Mouse (Mus musculus): Measurements from ENCODE around the gene Ahdc1. TPM values are rescaled to one million over a fixed set of nuclear protein-coding genes. Genes with fewer than 3 reads are reported as not detected.

Ahdc1 gene
- total and polyA plus RNA-seq, 3 experiments = 2.5 to 8.8 TPM; not detected in 1

- no peak overlapping the region for H3K9ac ChIP-seq (ENCODE audit: control insufficient read depth, low read depth, low read length, poor library complexity, severe bottlenecking)
- no peak overlapping the region for H3K4me3 ChIP-seq (ENCODE audit: control insufficient read depth in 1 of 2, insufficient read depth in 1 of 2, low read depth in 2 of 2, low read length in 2 of 2)
- TF ChIP-seq POLR2AphosphoS5 (IDR thresholded peaks at IDR 0.05; ENCODE audit: borderline replicate concordance, low read depth, low read length) (no peak), UBTF (IDR thresholded peaks at IDR 0.05; ENCODE audit: borderline replicate concordance, insufficient read depth, low read depth, low read length) (no peak), MAFK (IDR thresholded peaks at IDR 0.05; ENCODE audit: borderline replicate concordance, low read depth, low read length) (no peak), MYC (IDR thresholded peaks at IDR 0.05; ENCODE audit: low read depth, low read length) (no peak), GABPA (IDR thresholded peaks at IDR 0.05; ENCODE audit: low read depth, low read length) (no peak), TCF12 (IDR thresholded peaks at IDR 0.05; ENCODE audit: low read depth, low read length) (no peak), E2F4 (IDR thresholded peaks at IDR 0.05; ENCODE audit: borderline replicate concordance, low read depth, low read length) (no peak), SMC3 (IDR thresholded peaks at IDR 0.05; ENCODE audit: low read depth, low read length) (no peak), ZC3H11A (IDR thresholded peaks at IDR 0.05; ENCODE audit: low read depth, low read length) (no peak), CTCF (IDR thresholded peaks at IDR 0.05 in 2 of 3, conservative IDR thresholded peaks at IDR 0.05 in 1 of 3; ENCODE audit: control insufficient read depth in 1 of 3, insufficient read depth in 1 of 3, low read depth in 2 of 3, low read length in 3 of 3, poor library complexity in 1 of 3, severe bottlenecking in 1 of 3) (no peak), KAT2A (conservative IDR thresholded peaks at IDR 0.05; ENCODE audit: low read depth, low read length) (no peak), MAX (IDR thresholded peaks at IDR 0.05; ENCODE audit: low read length) (no peak), RCOR1 (IDR thresholded peaks at IDR 0.05; ENCODE audit: low read depth, low read length) (no peak), NRF1 (IDR thresholded peaks at IDR 0.05; ENCODE audit: insufficient read depth, low read depth, low read length, poor library complexity, severe bottlenecking) (no peak), HCFC1 (IDR thresholded peaks at IDR 0.05; ENCODE audit: low read depth, low read length) (no peak), ZMIZ1 (IDR thresholded peaks at IDR 0.05; ENCODE audit: low read depth, low read length) (no peak)
- H3K36me3 ChIP-seq (ENCODE audit: control insufficient read depth in 1 of 2, insufficient read depth in 2 of 2, low read length in 2 of 2) = peaks cover 0 to 7% of the 10 kb centered on the region in 2 experiments; a peak in 2 of 4 replicates
- no peak for DNase-seq (ENCODE audit: low read depth, low spot score)
- no peaks in the 10 kb centered on the region for H3K79me2 ChIP-seq (ENCODE audit: control insufficient read depth, insufficient read depth, low read length, poor library complexity)
- no peaks in the 10 kb centered on the region for H3K27me3 ChIP-seq (ENCODE audit: control insufficient read depth in 1 of 2, insufficient read depth in 2 of 2, low read length in 2 of 2)
- no peak overlapping the region for H3K27ac ChIP-seq (ENCODE audit: control insufficient read depth, low read depth, low read length)
- H3K9me3 ChIP-seq (replicated peaks; ENCODE audit: insufficient read depth, low read length) = no peaks in the 10 kb centered on the region
- H3K4me1 ChIP-seq (ENCODE audit: control insufficient read depth in 1 of 2, insufficient read depth in 2 of 2, low read length in 2 of 2) = peaks cover 3 to 6% of the 10 kb centered on the region in 2 experiments
Observed at GRCm38 (mm10) chr4:133052029-133052745, 41.1 kb downstream of the Ahdc1 start.

DNA sequence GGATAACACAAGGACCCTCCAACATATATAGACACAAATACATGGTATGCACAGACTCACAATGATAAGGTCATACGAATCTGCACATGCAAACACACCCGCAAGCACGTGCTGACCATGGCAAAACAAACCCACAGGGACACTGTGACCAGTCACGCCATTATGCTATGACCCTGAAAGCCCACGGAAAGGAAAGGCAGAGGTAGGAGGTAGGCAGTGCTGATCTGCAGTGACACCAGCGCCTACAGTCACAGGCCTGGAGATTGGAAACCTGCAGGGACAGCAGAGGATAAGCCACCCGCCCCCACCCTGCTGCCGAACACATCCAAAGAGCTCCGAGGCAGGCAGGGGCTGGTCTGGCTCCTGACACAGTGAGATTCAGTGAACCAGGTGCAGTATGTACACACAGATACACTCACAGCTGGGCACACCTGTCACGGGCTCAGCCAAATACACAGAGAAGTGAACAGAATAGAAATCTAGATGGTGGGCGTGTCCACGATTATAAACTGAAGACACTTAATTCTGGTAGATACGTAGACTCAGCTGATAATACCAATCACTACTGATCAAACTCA lies 42.0 kb downstream of the Ahdc1 start:
- Histone ChIP-seq H3K9me3 (replicated peaks; ENCODE audit: insufficient read depth, low read length) (no peaks in the 10 kb centered on the region), H3K79me2 (ENCODE audit: control insufficient read depth, insufficient read depth, low read length, poor library complexity) (no peaks in the 10 kb centered on the region), H3K27me3 (ENCODE audit: control insufficient read depth in 1 of 2, insufficient read depth in 2 of 2, low read length in 2 of 2) (no peaks in the 10 kb centered on the region), H3K36me3 (ENCODE audit: control insufficient read depth in 1 of 2, insufficient read depth in 2 of 2, low read length in 2 of 2) (peaks cover 0 to 12% of the 10 kb centered on the region in 2 experiments; a peak in 2 of 4 replicates), H3K4me3 (ENCODE audit: control insufficient read depth in 1 of 2, insufficient read depth in 1 of 2, low read depth in 2 of 2, low read length in 2 of 2) (no peak overlapping the region), H3K27ac (ENCODE audit: control insufficient read depth, low read depth, low read length) (no peak overlapping the region), H3K4me1 (ENCODE audit: control insufficient read depth in 1 of 2, insufficient read depth in 2 of 2, low read length in 2 of 2) (peaks cover 7 to 14% of the 10 kb centered on the region in 2 experiments), H3K9ac (ENCODE audit: control insufficient read depth, low read depth, low read length, poor library complexity, severe bottlenecking) (no peak overlapping the region)
- DNase-seq (ENCODE audit: low read depth, low spot score) = no peak
- no peak for TF ChIP-seq MEF2A (IDR thresholded peaks at IDR 0.05; ENCODE audit: extremely low read depth, insufficient replicate concordance, low read depth, low read length, poor library complexity, severe bottlenecking)
- TF ChIP-seq ELF1 (IDR thresholded peaks at IDR 0.05; ENCODE audit: low read depth, low read length) = no peak
- TF ChIP-seq EP300 (IDR thresholded peaks at IDR 0.05; ENCODE audit: low read depth in 1 of 2, low read length in 2 of 2) = no peak
- TF ChIP-seq RCOR1 (IDR thresholded peaks at IDR 0.05; ENCODE audit: low read depth, low read length) = no peak
- no peak for TF ChIP-seq MAX (IDR thresholded peaks at IDR 0.05; ENCODE audit: low read length)
- TF ChIP-seq NELFE (IDR thresholded peaks at IDR 0.05; ENCODE audit: low read depth, low read length) = no peak
- TF ChIP-seq POLR2AphosphoS5 (IDR thresholded peaks at IDR 0.05; ENCODE audit: borderline replicate concordance, low read depth, low read length) = no peak
- TF ChIP-seq TCF12 (IDR thresholded peaks at IDR 0.05; ENCODE audit: low read depth, low read length) = no peak
- no peak for TF ChIP-seq NRF1 (IDR thresholded peaks at IDR 0.05; ENCODE audit: insufficient read depth, low read depth, low read length, poor library complexity, severe bottlenecking)
- no peak for TF ChIP-seq E2F4 (IDR thresholded peaks at IDR 0.05; ENCODE audit: borderline replicate concordance, low read depth, low read length)
- no peak for TF ChIP-seq ZMIZ1 (IDR thresholded peaks at IDR 0.05; ENCODE audit: low read depth, low read length)
- no peak for TF ChIP-seq GATA1 (IDR thresholded peaks at IDR 0.05; ENCODE audit: low read depth, low read length)
- no peak for TF ChIP-seq UBTF (IDR thresholded peaks at IDR 0.05; ENCODE audit: borderline replicate concordance, insufficient read depth, low read depth, low read length)
- no peak for TF ChIP-seq HCFC1 (IDR thresholded peaks at IDR 0.05; ENCODE audit: low read depth, low read length)
- no peak for TF ChIP-seq MYB (IDR thresholded peaks at IDR 0.05; ENCODE audit: low read depth, low read length)
- TF ChIP-seq GABPA (IDR thresholded peaks at IDR 0.05; ENCODE audit: low read depth, low read length) = no peak
- TF ChIP-seq KAT2A (conservative IDR thresholded peaks at IDR 0.05; ENCODE audit: low read depth, low read length) = no peak
- no peak for TF ChIP-seq RAD21 (IDR thresholded peaks at IDR 0.05; ENCODE audit: low read depth, low read length)

Measured in MEL (cell line).